Mouse (Mus musculus) stomach, embryonic 14.5 days (tissue): ENCODE data around the gene Sucnr1. TPM values are rescaled to one million over a fixed set of nuclear protein-coding genes. Genes with fewer than 3 reads are reported as not detected.

Experiments used
- ATAC-seq: fragments of 200-750 bp; cut with Nextera tagmentation; 2 replicates; pipeline ENCODE4 v1.8.0; 2017; ENCODE audit warnings: low read depth, moderate TSS enrichment; ENCODE audit not compliant: insufficient number of reproducible peaks, insufficient read depth, low FRiP score
- H3K27ac ChIP-seq: fragments of 300-500 bp; sonication (generic); 2 replicates; pipeline ENCODE4 v1.5.1; 2014; ENCODE audit warnings: mild to moderate bottlenecking, low read length, moderate library complexity, mixed read lengths
- H3K27me3 ChIP-seq: fragments of 300-500 bp; sonication (generic); 2 replicates; pipeline ENCODE4 v1.6.1; 2014; ENCODE audit warnings: low read length, control low read depth, mixed read lengths; ENCODE audit not compliant: control insufficient read depth, insufficient read depth
- H3K36me3 ChIP-seq: fragments of 300-500 bp; sonication (generic); 2 replicates; pipeline ENCODE4 v1.6.1; 2014; ENCODE audit warnings: mild to moderate bottlenecking, control low read depth, low read length, moderate library complexity, mixed read lengths; ENCODE audit not compliant: control insufficient read depth, insufficient read depth
- H3K4me1 ChIP-seq: fragments of 300-500 bp; sonication (generic); 2 replicates; pipeline ENCODE4 v1.6.1; 2014; ENCODE audit warnings: low read length, control low read depth, mixed read lengths; ENCODE audit not compliant: control insufficient read depth, insufficient read depth
- H3K4me2 ChIP-seq: fragments of 300-500 bp; sonication (generic); replicated peaks from 2 replicates; pipeline ENCODE4 v1.6.1; 2014; ENCODE audit warnings: low read depth, low read length, control low read depth
- H3K4me3 ChIP-seq: fragments of 300-500 bp; sonication (generic); 2 replicates; pipeline ENCODE4 v1.5.1; 2014; ENCODE audit warnings: low read depth, low read length, control low read depth
- H3K9ac ChIP-seq: fragments of 300-500 bp; sonication (generic); replicated peaks from 2 replicates; pipeline ENCODE4 v1.6.1; 2014; ENCODE audit warnings: low read depth, mild to moderate bottlenecking, control low read depth, low read length, moderate library complexity, mixed read lengths
- H3K9me3 ChIP-seq: fragments of 300-500 bp; sonication (generic); 2 replicates; pipeline ENCODE4 v1.6.1; 2016; ENCODE audit warnings: low read depth, low read length, control low read depth; ENCODE audit not compliant: control insufficient read depth
- WGBS: fragments of 180-500 bp; shearing (Covaris S2); extraction: QIAGEN DNeasy Blood & Tissue Kit; methylation state at CpG from one replicate; pipeline ENCODE4 v1.1.7; 2014; 5-methylcytosine and 5-hydroxymethylcytosine counted together
- polyA plus RNA-seq: library from polyadenylated mRNA; unstranded; fragments of >200 nt; fragmentation: Nextera tagmentation; extraction: Ambion mirVana; gene quantifications from 2 replicates; pipeline ENCODE4 v1.2.1, GENCODE M21; 2014

Gene Sucnr1
- 0.32 TPM in 1 of 2 replicates, not detected in the other for polyA plus RNA-seq

GRCm38 (mm10) chr3:60081648-60082047, at the start of gene Sucnr1:
Gene Sucnr1 (plus strand): TSS chr3:60081869.
- Histone ChIP-seq H3K4me2 (no peak within 1 kb of the TSS), H3K36me3 (no peaks in the 10 kb centered on the region), H3K9me3 (no peaks in the 10 kb centered on the region), H3K4me3 (no peak within 1 kb of the TSS), H3K27me3 (no peaks in the 10 kb centered on the region), H3K4me1 (no peaks in the 10 kb centered on the region), H3K9ac (no peak within 1 kb of the TSS), H3K27ac (no peak within 1 kb of the TSS)
- WGBS = 79% methylated on average over 4 of the region's 4 CpGs
- no peak for ATAC-seq

- H3K9me3 ChIP-seq = no peaks in the 10 kb centered on the region
- no peak overlapping the region for H3K4me2 ChIP-seq
- no peaks in the 10 kb centered on the region for H3K27me3 ChIP-seq
- no peak overlapping the region for H3K9ac ChIP-seq
- no peak overlapping the region for H3K27ac ChIP-seq
- no peak overlapping the region for H3K4me3 ChIP-seq
- ATAC-seq = 0 out of 2 replicates have a peak, but pooled peaks have one; percentile 69
- WGBS = 53% methylated on average over 3 of the region's 3 CpGs
- no peaks in the 10 kb centered on the region for H3K4me1 ChIP-seq
- H3K36me3 ChIP-seq = no peaks in the 10 kb centered on the region
These were observed 35.3 kb upstream of the Sucnr1 start for GRCm38 (mm10) chr3:60046221-60046913.

GRCm38 (mm10) chr3:60053231-60053927, 28.3 kb upstream of the Sucnr1 start:
- no peak overlapping the region for H3K9ac ChIP-seq
- no peak for ATAC-seq
- WGBS = 57% methylated on average over 3 of the region's 3 CpGs
- no peaks in the 10 kb centered on the region for H3K4me1 ChIP-seq
- H3K4me2 ChIP-seq = no peak overlapping the region
- no peaks in the 10 kb centered on the region for H3K9me3 ChIP-seq
- no peak overlapping the region for H3K27ac ChIP-seq
- H3K36me3 ChIP-seq = no peaks in the 10 kb centered on the region
- no peaks in the 10 kb centered on the region for H3K27me3 ChIP-seq
- no peak overlapping the region for H3K4me3 ChIP-seq

GRCm38 (mm10) chr3:60053931-60054330, 27.7 kb upstream of the Sucnr1 start:
- WGBS = 86% methylated on average over 2 of the region's 2 CpGs
- H3K4me2 ChIP-seq = no peak overlapping the region
- no peak for ATAC-seq
- H3K27me3 ChIP-seq = no peaks in the 10 kb centered on the region
- H3K4me1 ChIP-seq = no peaks in the 10 kb centered on the region
- H3K9me3 ChIP-seq = no peaks in the 10 kb centered on the region
- H3K27ac ChIP-seq = no peak overlapping the region
- no peaks in the 10 kb centered on the region for H3K36me3 ChIP-seq
- no peak overlapping the region for H3K9ac ChIP-seq
- H3K4me3 ChIP-seq = no peak overlapping the region

- Histone ChIP-seq H3K4me3 (no peak overlapping the region), H3K9me3 (no peaks in the 10 kb centered on the region), H3K4me2 (no peak overlapping the region), H3K9ac (no peak overlapping the region), H3K27me3 (no peaks in the 10 kb centered on the region), H3K36me3 (no peaks in the 10 kb centered on the region), H3K27ac (no peak overlapping the region), H3K4me1 (no peaks in the 10 kb centered on the region)
- 29% methylated on average over 3 of the region's 3 CpGs for WGBS
- ATAC-seq = no peak
These were observed 25.2 kb upstream of the Sucnr1 start for GRCm38 (mm10) chr3:60056451-60056850.

- H3K4me1 ChIP-seq = no peaks in the 10 kb centered on the region
- no peaks in the 10 kb centered on the region for H3K9me3 ChIP-seq
- H3K27me3 ChIP-seq = no peaks in the 10 kb centered on the region
- no peaks in the 10 kb centered on the region for H3K36me3 ChIP-seq
- no peak overlapping the region for H3K9ac ChIP-seq
- H3K27ac ChIP-seq = no peak overlapping the region
- H3K4me2 ChIP-seq = no peak overlapping the region
- ATAC-seq = peak; percentile 4; the same call in 1 of the 2 replicates
- WGBS = 87% methylated on average over 2 of the region's 2 CpGs
- no peak overlapping the region for H3K4me3 ChIP-seq
These were observed 24.4 kb upstream of the Sucnr1 start for GRCm38 (mm10) chr3:60057070-60057808.

- H3K36me3 ChIP-seq = no peaks in the 10 kb centered on the region
- no peaks in the 10 kb centered on the region for H3K9me3 ChIP-seq
- H3K9ac ChIP-seq = no peak overlapping the region
- no peaks in the 10 kb centered on the region for H3K27me3 ChIP-seq
- 0 out of 2 replicates have a peak, but pooled peaks have one; percentile 28 for ATAC-seq
- H3K4me3 ChIP-seq = no peak overlapping the region
- H3K4me1 ChIP-seq = no peaks in the 10 kb centered on the region
- 30% methylated on average over 1 of the region's 1 CpGs for WGBS
- no peak overlapping the region for H3K27ac ChIP-seq
- no peak overlapping the region for H3K4me2 ChIP-seq
These were observed 23.9 kb upstream of the Sucnr1 start for GRCm38 (mm10) chr3:60057809-60058082.

GRCm38 (mm10) chr3:60078883-60079415, 2.7 kb upstream of the Sucnr1 start:
- Histone ChIP-seq H3K9ac (no peak overlapping the region), H3K27me3 (no peaks in the 10 kb centered on the region), H3K27ac (no peak overlapping the region), H3K9me3 (no peaks in the 10 kb centered on the region), H3K4me3 (no peak overlapping the region), H3K4me2 (no peak overlapping the region), H3K4me1 (no peaks in the 10 kb centered on the region), H3K36me3 (no peaks in the 10 kb centered on the region)
- 57% methylated on average over 1 of the region's 1 CpGs for WGBS
- ATAC-seq = no peak
